Mouse (Mus musculus) erythroblast, embryonic 14.5 days (primary cell): ENCODE measurements around the gene Galnt2.

ENCODE experiments used
- GATA1 ChIP-seq: IDR thresholded peaks from 2 replicates; pipeline ENCODE4 v1.6.1; 2012; ENCODE audit warnings: low read length, inconsistent platforms, mixed read lengths
- TAL1 ChIP-seq: IDR thresholded peaks from 3 replicates; pipeline ENCODE4 v1.6.1; 2012; ENCODE audit warnings: low read length, inconsistent platforms, mixed read lengths

GRCm38 (mm10) chr8:124349663-124350062 is 118.5 kb downstream of the Galnt2 start:
- TF ChIP-seq GATA1 = no peak
- no peak for TF ChIP-seq TAL1
